Mouse (Mus musculus) midbrain, embryonic 14.5 days (tissue): ENCODE measurements at regions not wholly inside any gene's neighbourhood (a gene's known extent, or its start where the extent isn't known, plus 50 kb on each side); places are given as distances from the start of the nearest gene placed in this dataset.

Source experiments
- ATAC-seq: fragments of 200-750 bp; cut with Nextera tagmentation; 2 replicates; pipeline ENCODE4 v1.8.0; 2017; ENCODE audit warnings: moderate number of reproducible peaks, moderate library complexity; ENCODE audit not compliant: low FRiP score, low TSS enrichment
- DNase-seq: peaks from one replicate; pipeline ENCODE4 v3.0.0-alpha.2; 2015
- H3K27ac ChIP-seq: fragments of 300-500 bp; sonication (generic); replicated peaks from 2 replicates; pipeline ENCODE4 v1.5.1; 2014; ENCODE audit warnings: mild to moderate bottlenecking, low read depth, low read length, moderate library complexity
- H3K27me3 ChIP-seq: fragments of 300-500 bp; sonication (generic); 2 replicates; pipeline ENCODE4 v1.6.1; 2014; ENCODE audit warnings: low read length, control low read depth, mixed read lengths; ENCODE audit not compliant: control insufficient read depth, insufficient read depth
- H3K36me3 ChIP-seq: fragments of 300-500 bp; sonication (generic); 2 replicates; pipeline ENCODE4 v1.6.1; 2014; ENCODE audit warnings: low read length, control low read depth; ENCODE audit not compliant: control insufficient read depth, insufficient read depth
- H3K4me1 ChIP-seq: fragments of 300-500 bp; sonication (generic); 2 replicates; pipeline ENCODE4 v1.6.1; 2014; ENCODE audit warnings: mild to moderate bottlenecking, antibody characterized with exemption, low read length, control low read depth; ENCODE audit not compliant: control insufficient read depth, insufficient read depth
- H3K4me2 ChIP-seq: fragments of 300-500 bp; sonication (generic); 2 replicates; pipeline ENCODE4 v1.6.1; 2014; ENCODE audit warnings: mild to moderate bottlenecking, low read length, moderate library complexity
- H3K4me3 ChIP-seq: fragments of 300-500 bp; sonication (generic); replicated peaks from 2 replicates; pipeline ENCODE4 v1.5.1; 2014; ENCODE audit warnings: low read depth, low read length
- H3K9ac ChIP-seq: fragments of 300-500 bp; sonication (generic); replicated peaks from 2 replicates; pipeline ENCODE4 v1.6.1; 2014; ENCODE audit warnings: mild to moderate bottlenecking, low read length, moderate library complexity
- H3K9me3 ChIP-seq: fragments of 300-500 bp; sonication (generic); 2 replicates; pipeline ENCODE4 v1.6.1; 2016; ENCODE audit warnings: low read length, control low read depth, mixed read lengths; ENCODE audit not compliant: control insufficient read depth
- WGBS: fragments of 180-500 bp; shearing (Covaris S2); extraction: QIAGEN DNeasy Blood & Tissue Kit; methylation state at CpG from one replicate; pipeline ENCODE4 v1.1.7; 2014; 5-methylcytosine and 5-hydroxymethylcytosine counted together

DNA sequence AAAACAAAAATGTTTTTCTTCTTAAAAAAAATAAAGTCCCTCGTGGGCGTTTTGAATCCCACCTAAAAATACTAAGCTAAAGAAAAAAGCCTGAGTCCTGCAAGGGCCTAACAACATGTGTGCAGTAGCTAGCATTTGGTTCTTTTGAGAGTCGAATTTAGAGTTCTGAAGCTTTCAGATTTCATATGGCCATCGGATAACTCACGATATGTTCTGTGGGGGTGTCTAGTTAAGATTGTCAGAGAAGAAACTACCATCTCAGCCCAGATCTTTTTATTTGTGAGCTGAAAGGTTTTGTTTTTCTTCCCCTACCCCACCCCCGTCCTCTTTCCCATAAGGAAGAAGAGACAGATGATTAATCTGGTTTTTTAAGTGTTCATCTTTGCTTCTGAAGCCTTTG, 327.8 kb downstream of the Slc4a3 start:
- no peaks in the 10 kb centered on the region for H3K9me3 ChIP-seq

DNA sequence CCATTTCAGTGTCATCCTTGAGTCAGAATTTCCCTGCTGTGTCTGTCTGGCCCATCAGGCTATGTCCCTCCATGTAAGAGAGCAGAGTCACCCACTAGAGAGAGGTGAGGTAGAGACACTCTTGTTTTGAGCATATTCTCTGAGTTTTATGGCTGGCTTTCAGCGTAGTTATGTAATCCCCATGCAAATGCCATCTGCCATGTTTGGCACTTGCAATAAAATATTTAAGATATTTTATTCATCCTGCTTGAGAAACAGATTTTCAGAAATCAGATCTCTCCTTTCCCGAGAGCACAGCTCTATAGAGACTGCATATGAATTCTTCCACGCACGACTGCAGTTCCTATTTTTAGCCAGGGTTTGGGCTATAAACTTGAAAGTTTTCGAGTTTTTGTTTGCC, 331.1 kb downstream of the Slc4a3 start:
- Histone ChIP-seq H3K27ac (no peak overlapping the region), H3K9ac (no peak overlapping the region), H3K36me3 (no peaks in the 10 kb centered on the region), H3K9me3 (no peaks in the 10 kb centered on the region), H3K27me3 (no peaks in the 10 kb centered on the region), H3K4me2 (no peak overlapping the region), H3K4me3 (no peak overlapping the region), H3K4me1 (no peaks in the 10 kb centered on the region)
- DNase-seq (no peak), ATAC-seq (no peak)
- 80% methylated on average over 5 of the region's 5 CpGs for WGBS

More for the DNA sequence above, 327.8 kb downstream of the Slc4a3 start:
- Histone ChIP-seq H3K4me2 (no peak overlapping the region), H3K36me3 (no peaks in the 10 kb centered on the region), H3K27me3 (no peaks in the 10 kb centered on the region), H3K4me3 (no peak overlapping the region), H3K9ac (no peak overlapping the region), H3K27ac (no peak overlapping the region), H3K4me1 (no peaks in the 10 kb centered on the region)
- ATAC-seq (no peak), DNase-seq (no peak)
- WGBS, result 91% methylated on average over 6 of the region's 6 CpGs

- no peak overlapping the region for H3K4me2 ChIP-seq
- DNase-seq (no peak), ATAC-seq (no peak)
- H3K27me3 ChIP-seq, result no peaks in the 10 kb centered on the region
- H3K27ac ChIP-seq, result no peak overlapping the region
- WGBS, result 77% methylated on average over 7 of the region's 7 CpGs
- no peak overlapping the region for H3K9ac ChIP-seq
- no peak overlapping the region for H3K4me3 ChIP-seq
- 0 out of 2 replicates have a peak, but pooled peaks cover 10% of the 10 kb centered on the region for H3K4me1 ChIP-seq
- H3K36me3 ChIP-seq, result no peaks in the 10 kb centered on the region
- no peaks in the 10 kb centered on the region for H3K9me3 ChIP-seq
Observed at GRCm38 (mm10) chr1:75885632-75886031, 339.6 kb downstream of the Slc4a3 start.

DNA sequence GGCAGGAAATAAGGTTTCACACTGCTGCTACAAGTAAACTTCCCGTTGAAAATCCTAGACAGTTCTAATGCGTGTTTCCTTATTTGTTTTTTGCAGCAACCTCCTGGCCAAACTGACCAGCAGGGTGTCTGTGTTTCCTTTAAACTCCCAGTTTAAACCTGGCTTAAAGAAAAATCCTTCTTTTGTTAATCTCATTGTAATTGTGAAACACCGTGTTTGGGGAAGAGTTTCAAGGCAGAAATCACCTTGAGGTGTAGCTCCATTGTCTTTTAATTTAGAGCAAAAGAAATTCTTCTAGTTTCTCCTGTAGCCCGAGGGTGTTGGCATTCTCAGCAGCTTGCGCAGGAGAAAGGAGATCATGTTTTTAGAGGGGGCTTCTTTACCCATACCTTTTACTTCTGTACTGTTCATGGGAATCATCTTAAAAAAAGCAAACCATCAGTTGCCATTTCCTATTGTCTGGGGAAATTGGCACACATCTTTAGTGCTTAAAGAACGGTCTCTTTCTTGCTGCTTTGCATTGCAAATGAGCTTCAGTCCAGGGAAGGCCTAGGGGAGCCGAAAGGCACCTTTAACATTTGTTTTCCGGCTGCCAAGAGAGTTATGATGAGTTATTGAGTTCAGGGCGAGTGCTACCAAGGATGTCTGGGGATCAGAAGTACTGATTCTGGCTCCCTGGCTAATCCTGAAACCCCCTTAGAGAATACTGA, 342.6 kb downstream of the Slc4a3 start:
- WGBS, result 9% methylated on average over 9 of the region's 9 CpGs
- ATAC-seq (no peak), DNase-seq (peak; percentile 51)
- Histone ChIP-seq H3K9me3 (no peaks in the 10 kb centered on the region), H3K36me3 (no peaks in the 10 kb centered on the region), H3K4me3 (no peak overlapping the region), H3K27me3 (no peaks in the 10 kb centered on the region), H3K4me2 (peak overlapping the region; percentile 17; the same call in 1 of the 2 replicates), H3K9ac (no peak overlapping the region), H3K27ac (no peak overlapping the region), H3K4me1 (0 out of 2 replicates have a peak, but pooled peaks cover 10% of the 10 kb centered on the region)

DNA sequence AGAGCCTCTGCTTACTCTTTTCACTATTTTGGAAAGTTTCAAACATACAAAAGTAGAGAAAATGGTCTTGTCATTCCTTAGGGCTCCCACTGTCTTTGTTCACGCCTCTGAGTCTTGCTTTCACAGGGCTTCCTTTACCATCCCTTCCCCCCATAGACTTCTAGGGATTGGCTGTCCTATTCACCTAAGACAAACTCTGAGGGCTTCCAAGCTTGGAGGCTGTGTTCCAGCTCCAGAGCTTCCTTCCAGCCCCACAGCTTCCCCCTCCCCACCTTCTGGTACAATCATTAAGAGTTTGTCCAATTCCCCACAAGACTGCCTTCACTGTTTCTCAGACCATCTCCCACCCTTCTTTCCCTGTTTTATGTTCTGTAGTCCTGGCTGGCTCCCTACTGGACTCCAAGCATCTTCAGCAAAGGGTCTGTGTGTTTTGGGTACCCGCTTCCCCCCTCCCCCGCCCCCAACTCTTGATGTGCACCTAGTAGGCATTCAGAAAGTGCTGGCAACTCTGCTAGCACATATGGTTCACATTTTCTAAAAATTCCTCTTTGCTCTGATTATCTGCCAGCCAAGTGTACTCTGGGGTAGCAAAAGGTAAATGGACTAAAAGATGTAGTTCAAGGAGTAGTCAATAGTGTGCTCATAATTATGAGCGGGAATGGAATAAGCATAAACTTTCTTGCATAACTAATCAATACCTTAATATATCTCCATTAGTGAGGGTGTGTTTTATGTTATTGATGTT, 344.0 kb downstream of the Slc4a3 start:
- no peak overlapping the region for H3K9ac ChIP-seq
- ATAC-seq (no peak), DNase-seq (no peak)
- no peak overlapping the region for H3K4me3 ChIP-seq
- peaks cover 4% of the 10 kb centered on the region; the same call in 1 of the 2 replicates for H3K9me3 ChIP-seq
- H3K27ac ChIP-seq, result no peak overlapping the region
- H3K4me2 ChIP-seq, result no peak overlapping the region
- 75% methylated on average over 4 of the region's 4 CpGs for WGBS
- H3K4me1 ChIP-seq, result 0 out of 2 replicates have a peak, but pooled peaks cover 10% of the 10 kb centered on the region
- no peaks in the 10 kb centered on the region for H3K36me3 ChIP-seq
- no peaks in the 10 kb centered on the region for H3K27me3 ChIP-seq

DNA sequence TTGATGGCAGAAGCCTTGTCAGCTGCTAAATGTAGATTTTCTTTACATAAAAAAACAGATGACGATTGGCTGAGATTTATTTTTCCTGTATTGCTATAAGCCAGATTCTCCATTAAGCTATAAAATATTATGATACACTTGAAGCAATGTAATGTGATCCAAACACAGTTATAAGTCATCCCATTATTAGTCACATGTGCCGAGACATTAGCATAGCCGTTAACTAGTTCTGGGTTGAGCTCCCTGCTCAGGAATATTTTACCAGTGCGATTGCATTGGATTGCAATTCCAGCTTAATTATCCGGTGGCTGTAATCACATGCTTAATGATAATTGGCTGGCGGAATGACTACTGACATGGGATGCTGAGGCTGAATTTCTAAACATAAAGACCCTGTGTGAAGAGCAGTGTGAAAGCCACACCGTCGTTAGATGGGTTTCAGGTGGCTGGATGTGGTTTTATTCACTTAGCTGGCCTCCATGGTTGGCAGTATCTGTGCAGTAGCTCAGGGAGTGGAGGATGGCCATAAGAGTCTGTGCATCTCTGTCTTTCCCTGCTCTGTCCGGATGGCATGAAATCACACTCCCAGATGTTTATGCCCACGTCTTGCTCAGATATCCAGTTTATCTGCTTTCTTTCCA, 344.7 kb downstream of the Slc4a3 start:
- Histone ChIP-seq H3K27me3 (no peaks in the 10 kb centered on the region), H3K36me3 (no peaks in the 10 kb centered on the region), H3K4me3 (no peak overlapping the region), H3K4me2 (no peak overlapping the region), H3K9me3 (peaks cover 4% of the 10 kb centered on the region; the same call in 1 of the 2 replicates), H3K9ac (no peak overlapping the region), H3K27ac (no peak overlapping the region), H3K4me1 (0 out of 2 replicates have a peak, but pooled peaks cover 10% of the 10 kb centered on the region)
- ATAC-seq, result no peak
- WGBS, result 79% methylated on average over 10 of the region's 10 CpGs
- no peak for DNase-seq

- H3K9me3 ChIP-seq, result peaks cover 4% of the 10 kb centered on the region; the same call in 1 of the 2 replicates
- H3K27me3 ChIP-seq, result no peaks in the 10 kb centered on the region
- no peak overlapping the region for H3K4me2 ChIP-seq
- no peak overlapping the region for H3K9ac ChIP-seq
- 100% methylated on average over 1 of the region's 1 CpGs for WGBS
- H3K4me1 ChIP-seq, result no peaks in the 10 kb centered on the region
- no peak overlapping the region for H3K4me3 ChIP-seq
- no peak overlapping the region for H3K27ac ChIP-seq
- ATAC-seq (no peak), DNase-seq (no peak)
- H3K36me3 ChIP-seq, result no peaks in the 10 kb centered on the region
Observed at GRCm38 (mm10) chr1:75895550-75895949, 349.5 kb downstream of the Slc4a3 start.

GRCm38 (mm10) chr1:75901146-75901545, 355.1 kb downstream of the Slc4a3 start:
- Histone ChIP-seq H3K36me3 (no peaks in the 10 kb centered on the region), H3K27ac (no peak overlapping the region), H3K4me1 (peaks cover 8% of the 10 kb centered on the region; the same call in 1 of the 2 replicates), H3K9ac (no peak overlapping the region), H3K4me3 (no peak overlapping the region), H3K27me3 (no peaks in the 10 kb centered on the region), H3K9me3 (no peaks in the 10 kb centered on the region), H3K4me2 (no peak overlapping the region)
- 13% methylated on average over 1 of the region's 1 CpGs for WGBS
- ATAC-seq, result no peak
- DNase-seq, result peak; percentile 47
